Mouse (Mus musculus) embryonic facial prominence, embryonic 14.5 days (tissue): Measurements from ENCODE around the gene Tmprss15. TPM values are rescaled to one million over a fixed set of nuclear protein-coding genes. Genes with fewer than 3 reads are reported as not detected.

ENCODE experiments used
- ATAC-seq: fragments of 200-750 bp; cut with Nextera tagmentation; 2 replicates; pipeline ENCODE4 v1.8.0; 2017; ENCODE audit warnings: low read depth, moderate number of reproducible peaks, moderate TSS enrichment
- DNase-seq: peaks from one replicate; pipeline ENCODE4 v3.0.0-alpha.2; 2015; ENCODE audit warnings: low spot score
- H3K27ac ChIP-seq: fragments of 300-500 bp; sonication (generic); replicated peaks from 2 replicates; pipeline ENCODE4 v1.5.1; 2014; ENCODE audit warnings: low read depth, mild to moderate bottlenecking, low read length, moderate library complexity
- H3K27me3 ChIP-seq: fragments of 300-500 bp; sonication (generic); replicated peaks from 2 replicates; pipeline ENCODE4 v1.6.1; 2014; ENCODE audit warnings: low read length; ENCODE audit not compliant: control insufficient read depth, insufficient read depth
- H3K36me3 ChIP-seq: fragments of 300-500 bp; sonication (generic); 2 replicates; pipeline ENCODE4 v1.6.1; 2014; ENCODE audit warnings: low read length, mixed read lengths; ENCODE audit not compliant: control insufficient read depth, insufficient read depth
- H3K4me1 ChIP-seq: fragments of 300-500 bp; sonication (generic); 2 replicates; pipeline ENCODE4 v1.6.1; 2014; ENCODE audit warnings: antibody characterized with exemption, low read length; ENCODE audit not compliant: control insufficient read depth, insufficient read depth
- H3K4me2 ChIP-seq: fragments of 300-500 bp; sonication (generic); 2 replicates; pipeline ENCODE4 v1.6.1; 2014; ENCODE audit warnings: low read depth, mild to moderate bottlenecking, low read length, moderate library complexity, mixed read lengths
- H3K4me3 ChIP-seq: fragments of 300-500 bp; sonication (generic); 2 replicates; pipeline ENCODE4 v1.5.1; 2014; ENCODE audit warnings: low read depth, mild to moderate bottlenecking, low read length
- H3K9ac ChIP-seq: fragments of 300-500 bp; sonication (generic); 2 replicates; pipeline ENCODE4 v1.6.1; 2014; ENCODE audit warnings: low read depth, mild to moderate bottlenecking, low read length, moderate library complexity, mixed read lengths
- H3K9me3 ChIP-seq: fragments of 300-500 bp; sonication (generic); 2 replicates; pipeline ENCODE4 v1.6.1; 2016; ENCODE audit warnings: low read length; ENCODE audit not compliant: control insufficient read depth
- WGBS: fragments of 180-500 bp; shearing (Covaris S2); extraction: QIAGEN DNeasy Blood & Tissue Kit; methylation state at CpG from one replicate; pipeline ENCODE4 v1.1.7; 2014; 5-methylcytosine and 5-hydroxymethylcytosine counted together
- polyA plus RNA-seq: library from polyadenylated mRNA; unstranded; fragments of >200 nt; fragmentation: Nextera tagmentation; extraction: Ambion mirVana; gene quantifications from 2 replicates; pipeline ENCODE4 v1.2.1, GENCODE M21; 2014

Tmprss15 gene
- polyA plus RNA-seq, 1 experiment from 2014 or later, result not detected

GRCm38 (mm10) chr16:79032593-79032992, 58.3 kb downstream of the Tmprss15 start:
- DNase-seq, result no peak
- H3K36me3 ChIP-seq, result no peaks in the 10 kb centered on the region
- no peak for ATAC-seq
- no peak overlapping the region for H3K4me3 ChIP-seq
- no peaks in the 10 kb centered on the region for H3K4me1 ChIP-seq
- H3K27me3 ChIP-seq, result no peaks in the 10 kb centered on the region
- H3K4me2 ChIP-seq, result no peak overlapping the region
- WGBS, result 83% methylated on average over 2 of the region's 2 CpGs
- no peaks in the 10 kb centered on the region for H3K9me3 ChIP-seq
- H3K9ac ChIP-seq, result no peak overlapping the region
- H3K27ac ChIP-seq, result no peak overlapping the region

- WGBS, result 73% methylated on average over 2 of the region's 2 CpGs
These were observed 88.1 kb downstream of the Tmprss15 start for GRCm38 (mm10) chr16:79002812-79003211.

GRCm38 (mm10) chr16:79001679-79002078, 89.2 kb downstream of the Tmprss15 start:
- no peak overlapping the region for H3K4me2 ChIP-seq
- no peaks in the 10 kb centered on the region for H3K36me3 ChIP-seq
- DNase-seq (no peak), ATAC-seq (no peak)
- WGBS, result 87% methylated on average over 9 of the region's 9 CpGs
- H3K4me3 ChIP-seq, result no peak overlapping the region
- no peak overlapping the region for H3K27ac ChIP-seq
- no peaks in the 10 kb centered on the region for H3K9me3 ChIP-seq
- no peak overlapping the region for H3K9ac ChIP-seq
- H3K4me1 ChIP-seq, result no peaks in the 10 kb centered on the region
- H3K27me3 ChIP-seq, result no peaks in the 10 kb centered on the region

More at GRCm38 (mm10) chr16:79002812-79003211, 88.1 kb downstream of the Tmprss15 start:
- H3K36me3 ChIP-seq, result no peaks in the 10 kb centered on the region
- no peaks in the 10 kb centered on the region for H3K27me3 ChIP-seq
- no peaks in the 10 kb centered on the region for H3K9me3 ChIP-seq
- ATAC-seq (no peak), DNase-seq (no peak)
- no peak overlapping the region for H3K4me3 ChIP-seq
- H3K27ac ChIP-seq, result no peak overlapping the region
- no peaks in the 10 kb centered on the region for H3K4me1 ChIP-seq
- no peak overlapping the region for H3K4me2 ChIP-seq
- no peak overlapping the region for H3K9ac ChIP-seq

GRCm38 (mm10) chr16:78976384-78976783, 114.5 kb downstream of the Tmprss15 start:
- ATAC-seq, result no peak
- WGBS, result 57% methylated on average over 8 of the region's 8 CpGs

GRCm38 (mm10) chr16:78974099-78974498, 116.8 kb downstream of the Tmprss15 start:
- no peak overlapping the region for H3K4me2 ChIP-seq
- DNase-seq (no peak), ATAC-seq (no peak)
- no peaks in the 10 kb centered on the region for H3K27me3 ChIP-seq
- WGBS, result 78% methylated on average over 13 of the region's 13 CpGs
- no peaks in the 10 kb centered on the region for H3K36me3 ChIP-seq
- H3K27ac ChIP-seq, result no peak overlapping the region
- H3K4me3 ChIP-seq, result no peak overlapping the region
- no peak overlapping the region for H3K9ac ChIP-seq
- H3K9me3 ChIP-seq, result no peaks in the 10 kb centered on the region
- H3K4me1 ChIP-seq, result no peaks in the 10 kb centered on the region

More at GRCm38 (mm10) chr16:78976384-78976783, 114.5 kb downstream of the Tmprss15 start:
- Histone ChIP-seq H3K9ac (no peak overlapping the region), H3K4me1 (no peaks in the 10 kb centered on the region), H3K4me2 (no peak overlapping the region), H3K4me3 (no peak overlapping the region), H3K36me3 (no peaks in the 10 kb centered on the region), H3K9me3 (no peaks in the 10 kb centered on the region), H3K27me3 (no peaks in the 10 kb centered on the region), H3K27ac (no peak overlapping the region)
- DNase-seq, result no peak

GRCm38 (mm10) chr16:78969091-78969731, 121.7 kb downstream of the Tmprss15 start:
- Histone ChIP-seq H3K27me3 (no peaks in the 10 kb centered on the region), H3K27ac (no peak overlapping the region), H3K36me3 (no peaks in the 10 kb centered on the region), H3K4me2 (0 out of 2 replicates have a peak overlapping the region, but pooled peaks have one; percentile 2), H3K9ac (no peak overlapping the region), H3K4me1 (no peaks in the 10 kb centered on the region), H3K9me3 (no peaks in the 10 kb centered on the region), H3K4me3 (no peak overlapping the region)
- DNase-seq, result peak; percentile 56
- 36% methylated on average over 13 of the region's 13 CpGs for WGBS
- no peak for ATAC-seq

GRCm38 (mm10) chr16:78957434-78957833, 133.5 kb downstream of the Tmprss15 start:
- H3K4me2 ChIP-seq, result no peak overlapping the region
- H3K9ac ChIP-seq, result no peak overlapping the region
- no peaks in the 10 kb centered on the region for H3K36me3 ChIP-seq
- no peaks in the 10 kb centered on the region for H3K4me1 ChIP-seq
- no peaks in the 10 kb centered on the region for H3K9me3 ChIP-seq
- H3K27ac ChIP-seq, result no peak overlapping the region
- H3K4me3 ChIP-seq, result no peak overlapping the region
- DNase-seq, result no peak
- ATAC-seq, result no peak
- 61% methylated on average over 2 of the region's 2 CpGs for WGBS
- H3K27me3 ChIP-seq, result no peaks in the 10 kb centered on the region

- DNase-seq, result peak; percentile 56
- WGBS, result 61% methylated on average over 4 of the region's 4 CpGs
- no peak overlapping the region for H3K9ac ChIP-seq
- H3K36me3 ChIP-seq, result no peaks in the 10 kb centered on the region
- no peaks in the 10 kb centered on the region for H3K27me3 ChIP-seq
- ATAC-seq, result no peak
- no peak overlapping the region for H3K27ac ChIP-seq
- H3K4me1 ChIP-seq, result no peaks in the 10 kb centered on the region
- H3K4me3 ChIP-seq, result no peak overlapping the region
- H3K4me2 ChIP-seq, result no peak overlapping the region
- H3K9me3 ChIP-seq, result no peaks in the 10 kb centered on the region
These were observed 140.5 kb downstream of the Tmprss15 start for GRCm38 (mm10) chr16:78950359-78950758.

GRCm38 (mm10) chr16:78937755-78938154, 153.1 kb downstream of the Tmprss15 start:
- Histone ChIP-seq H3K4me3 (no peak overlapping the region), H3K4me2 (no peak overlapping the region), H3K36me3 (no peaks in the 10 kb centered on the region), H3K9me3 (peaks cover 6% of the 10 kb centered on the region; the same call in 1 of the 2 replicates), H3K27me3 (no peaks in the 10 kb centered on the region), H3K27ac (no peak overlapping the region), H3K9ac (no peak overlapping the region), H3K4me1 (no peaks in the 10 kb centered on the region)
- no peak for ATAC-seq
- DNase-seq, result peak; percentile 45
- 58% methylated on average over 8 of the region's 8 CpGs for WGBS
